Mouse (Mus musculus) midbrain, embryonic 15.5 days (tissue): ENCODE data around the gene Slc35f1. TPM values are rescaled to one million over a fixed set of nuclear protein-coding genes. Genes with fewer than 3 reads are reported as not detected.

Source experiments
- ATAC-seq: fragments of 200-750 bp; cut with Nextera tagmentation; replicated peaks from 2 replicates; pipeline ENCODE4 v1.8.0; 2017; ENCODE audit warnings: moderate TSS enrichment
- H3K27ac ChIP-seq: fragments of 300-500 bp; sonication (generic); 2 replicates; pipeline ENCODE4 v1.5.1; 2015; ENCODE audit warnings: mild to moderate bottlenecking, inconsistent platforms
- H3K27me3 ChIP-seq: fragments of 300-500 bp; sonication (generic); replicated peaks from 2 replicates; pipeline ENCODE4 v1.6.1; 2015; ENCODE audit warnings: inconsistent platforms
- H3K36me3 ChIP-seq: fragments of 300-500 bp; sonication (generic); replicated peaks from 2 replicates; pipeline ENCODE4 v1.6.1; 2015; ENCODE audit warnings: inconsistent platforms
- H3K4me1 ChIP-seq: fragments of 300-500 bp; sonication (generic); 2 replicates; pipeline ENCODE4 v1.6.1; 2015; ENCODE audit warnings: inconsistent platforms
- H3K4me2 ChIP-seq: fragments of 300-500 bp; sonication (generic); 2 replicates; pipeline ENCODE4 v1.6.1; 2015; ENCODE audit warnings: inconsistent platforms, mild to moderate bottlenecking, moderate library complexity
- H3K4me3 ChIP-seq: fragments of 300-500 bp; sonication (generic); 2 replicates; pipeline ENCODE4 v1.5.1; 2015; ENCODE audit warnings: mild to moderate bottlenecking, inconsistent platforms
- H3K9ac ChIP-seq: fragments of 300-500 bp; sonication (generic); 2 replicates; pipeline ENCODE4 v1.6.1; 2015; ENCODE audit warnings: mild to moderate bottlenecking, inconsistent platforms
- H3K9me3 ChIP-seq: fragments of 300-500 bp; sonication (generic); 2 replicates; pipeline ENCODE4 v1.6.1; 2016; ENCODE audit warnings: inconsistent platforms
- WGBS: fragments of 180-500 bp; shearing (Covaris S2); methylation state at CpG from one replicate; pipeline ENCODE4 v1.1.7; 2015; ENCODE audit warnings: mixed read lengths; 5-methylcytosine and 5-hydroxymethylcytosine counted together
- polyA plus RNA-seq: library from polyadenylated mRNA; unstranded; fragments of >200 nt; fragmentation: Nextera tagmentation; extraction: Ambion mirVana; gene quantifications from 2 replicates; pipeline ENCODE4 v1.2.1, GENCODE M21; 2015

Slc35f1 gene
- 47.3 and 49.7 TPM in 2 replicates for polyA plus RNA-seq

GRCm38 (mm10) chr10:52690334-52690991 lies at the start of gene Slc35f1:
Gene Slc35f1, plus strand, starts transcription at chr10:52690533.
- Histone ChIP-seq H3K4me3 (peak within 1 kb of the TSS; percentile 98), H3K27ac (peak within 1 kb of the TSS; percentile 92), H3K27me3 (no peaks in the 10 kb centered on the region), H3K9me3 (no peaks in the 10 kb centered on the region), H3K4me1 (peaks cover 18% of the 10 kb centered on the region), H3K9ac (peak within 1 kb of the TSS; percentile 99), H3K36me3 (no peaks in the 10 kb centered on the region), H3K4me2 (peak within 1 kb of the TSS; percentile 82)
- WGBS, result under 1% methylated on average over 54 of the region's 54 CpGs
- ATAC-seq, result peak; percentile 93

GRCm38 (mm10) chr10:52671234-52671633 lies 19.1 kb upstream of the Slc35f1 start:
- Histone ChIP-seq H3K9me3 (no peaks in the 10 kb centered on the region), H3K27ac (no peak overlapping the region), H3K36me3 (no peaks in the 10 kb centered on the region), H3K4me3 (no peak overlapping the region), H3K4me2 (no peak overlapping the region), H3K9ac (no peak overlapping the region), H3K4me1 (no peaks in the 10 kb centered on the region), H3K27me3 (no peaks in the 10 kb centered on the region)
- no peak for ATAC-seq

GRCm38 (mm10) chr10:52690992-52691731 lies 829 bp downstream of the Slc35f1 start:
- peak overlapping the region; percentile 99 for H3K9ac ChIP-seq
- under 1% methylated on average over 45 of the region's 45 CpGs for WGBS
- no peaks in the 10 kb centered on the region for H3K27me3 ChIP-seq
- H3K4me1 ChIP-seq, result peaks cover 18% of the 10 kb centered on the region
- peak overlapping the region; percentile 98 for H3K4me3 ChIP-seq
- peak overlapping the region; percentile 92 for H3K27ac ChIP-seq
- H3K9me3 ChIP-seq, result no peaks in the 10 kb centered on the region
- H3K4me2 ChIP-seq, result peak overlapping the region; percentile 82
- peak; percentile 85 for ATAC-seq
- H3K36me3 ChIP-seq, result no peaks in the 10 kb centered on the region

GRCm38 (mm10) chr10:52703688-52704087 lies 13.4 kb downstream of the Slc35f1 start:
- H3K9ac ChIP-seq, result peak overlapping the region; percentile 68; the same call in 1 of the 2 replicates
- H3K4me1 ChIP-seq, result peaks cover 20% of the 10 kb centered on the region
- H3K4me2 ChIP-seq, result peak overlapping the region; percentile 88
- H3K9me3 ChIP-seq, result no peaks in the 10 kb centered on the region
- peak overlapping the region; percentile 51; the same call in 1 of the 2 replicates for H3K4me3 ChIP-seq
- peak; percentile 40 for ATAC-seq
- no peaks in the 10 kb centered on the region for H3K36me3 ChIP-seq
- H3K27ac ChIP-seq, result peak overlapping the region; percentile 93
- H3K27me3 ChIP-seq, result no peaks in the 10 kb centered on the region

GRCm38 (mm10) chr10:52704101-52705051 lies 14.0 kb downstream of the Slc35f1 start:
- under 1% methylated on average over 31 of the region's 31 CpGs for WGBS
- peak; percentile 91 for ATAC-seq
- Histone ChIP-seq H3K9me3 (no peaks in the 10 kb centered on the region), H3K36me3 (no peaks in the 10 kb centered on the region), H3K9ac (peak overlapping the region; percentile 68), H3K27ac (peak overlapping the region; percentile 93), H3K4me2 (peak overlapping the region; percentile 88), H3K4me1 (peaks cover 20% of the 10 kb centered on the region), H3K4me3 (peak overlapping the region; percentile 51), H3K27me3 (no peaks in the 10 kb centered on the region)

- Histone ChIP-seq H3K9me3 (no peaks in the 10 kb centered on the region), H3K4me1 (peaks cover 7% of the 10 kb centered on the region), H3K36me3 (no peaks in the 10 kb centered on the region), H3K4me3 (no peak overlapping the region), H3K27ac (no peak overlapping the region), H3K4me2 (no peak overlapping the region), H3K9ac (no peak overlapping the region), H3K27me3 (no peaks in the 10 kb centered on the region)
- no peak for ATAC-seq
- 80% methylated on average over 2 of the region's 2 CpGs for WGBS
Measured at GRCm38 (mm10) chr10:52709482-52709881, 19.1 kb downstream of the Slc35f1 start.

GRCm38 (mm10) chr10:52712166-52712565 lies 21.8 kb downstream of the Slc35f1 start:
- no peak overlapping the region for H3K27ac ChIP-seq
- H3K4me1 ChIP-seq, result no peaks in the 10 kb centered on the region
- no peaks in the 10 kb centered on the region for H3K36me3 ChIP-seq
- WGBS, result 84% methylated on average over 4 of the region's 4 CpGs
- ATAC-seq, result no peak
- H3K27me3 ChIP-seq, result no peaks in the 10 kb centered on the region
- H3K4me3 ChIP-seq, result no peak overlapping the region
- no peak overlapping the region for H3K9ac ChIP-seq
- H3K4me2 ChIP-seq, result no peak overlapping the region
- no peaks in the 10 kb centered on the region for H3K9me3 ChIP-seq

- WGBS, result 76% methylated on average over 2 of the region's 2 CpGs
Measured at GRCm38 (mm10) chr10:52714557-52714956, 24.2 kb downstream of the Slc35f1 start.

GRCm38 (mm10) chr10:52715146-52715545 lies 24.8 kb downstream of the Slc35f1 start:
- H3K4me2 ChIP-seq, result no peak overlapping the region
- H3K36me3 ChIP-seq, result no peaks in the 10 kb centered on the region
- H3K9me3 ChIP-seq, result no peaks in the 10 kb centered on the region
- H3K4me3 ChIP-seq, result no peak overlapping the region
- H3K9ac ChIP-seq, result no peak overlapping the region
- H3K4me1 ChIP-seq, result no peaks in the 10 kb centered on the region
- no peaks in the 10 kb centered on the region for H3K27me3 ChIP-seq
- ATAC-seq, result no peak
- H3K27ac ChIP-seq, result no peak overlapping the region
- WGBS, result 94% methylated on average over 4 of the region's 4 CpGs

More at GRCm38 (mm10) chr10:52714557-52714956, 24.2 kb downstream of the Slc35f1 start:
- H3K36me3 ChIP-seq, result no peaks in the 10 kb centered on the region
- ATAC-seq, result no peak
- H3K4me1 ChIP-seq, result no peaks in the 10 kb centered on the region
- H3K27ac ChIP-seq, result no peak overlapping the region
- H3K4me3 ChIP-seq, result no peak overlapping the region
- no peak overlapping the region for H3K9ac ChIP-seq
- no peaks in the 10 kb centered on the region for H3K9me3 ChIP-seq
- H3K4me2 ChIP-seq, result no peak overlapping the region
- H3K27me3 ChIP-seq, result no peaks in the 10 kb centered on the region

- ATAC-seq, result peak; percentile 63; the same call in 1 of the 2 replicates
- H3K36me3 ChIP-seq, result no peaks in the 10 kb centered on the region
- H3K27ac ChIP-seq, result no peak overlapping the region
- no peak overlapping the region for H3K4me2 ChIP-seq
- H3K9me3 ChIP-seq, result no peaks in the 10 kb centered on the region
- 64% methylated on average over 1 of the region's 1 CpGs for WGBS
- H3K27me3 ChIP-seq, result no peaks in the 10 kb centered on the region
- no peak overlapping the region for H3K4me3 ChIP-seq
- H3K4me1 ChIP-seq, result no peaks in the 10 kb centered on the region
- no peak overlapping the region for H3K9ac ChIP-seq
Measured at GRCm38 (mm10) chr10:52718199-52718917, 28.0 kb downstream of the Slc35f1 start.

GRCm38 (mm10) chr10:52726674-52727073 lies 36.3 kb downstream of the Slc35f1 start:
- H3K9me3 ChIP-seq, result no peaks in the 10 kb centered on the region
- ATAC-seq, result no peak

More at GRCm38 (mm10) chr10:52726674-52727073, 36.3 kb downstream of the Slc35f1 start:
- no peak overlapping the region for H3K4me3 ChIP-seq
- no peak overlapping the region for H3K4me2 ChIP-seq
- H3K4me1 ChIP-seq, result no peaks in the 10 kb centered on the region
- H3K9ac ChIP-seq, result no peak overlapping the region
- 69% methylated on average over 5 of the region's 5 CpGs for WGBS
- no peak overlapping the region for H3K27ac ChIP-seq
- no peaks in the 10 kb centered on the region for H3K27me3 ChIP-seq
- H3K36me3 ChIP-seq, result no peaks in the 10 kb centered on the region
